Mouse (Mus musculus): Measurements from ENCODE around the gene Plcl1. TPM values are rescaled to one million over a fixed set of nuclear protein-coding genes. Genes with fewer than 3 reads are reported as not detected.

Plcl1 gene
- polyA plus RNA-seq, 1 experiment: not detected

GRCm38 (mm10) chr1:55682676-55683075, 277.0 kb downstream of the Plcl1 start:
- Histone ChIP-seq H3K27ac (ENCODE audit: insufficient read depth, low read depth, low read length) (no peak overlapping the region), H3K4me1 (ENCODE audit: control insufficient read depth, insufficient read depth, low read length) (no peaks in the 10 kb centered on the region), H3K4me3 (ENCODE audit: insufficient read depth, low read depth, low read length) (no peak overlapping the region)
- TF ChIP-seq POLR2A (IDR thresholded peaks at IDR 0.05; ENCODE audit: insufficient read depth, low read depth, low read length): no peak
- no peak for TF ChIP-seq CTCF (IDR thresholded peaks at IDR 0.05; ENCODE audit: insufficient read depth, low read depth, low read length)
- 100% methylated on average over 3 of the region's 3 CpGs for WGBS

GRCm38 (mm10) chr1:55686261-55686660, 280.5 kb downstream of the Plcl1 start:
- Histone ChIP-seq H3K4me3 (ENCODE audit: insufficient read depth, low read depth, low read length) (no peak overlapping the region), H3K27ac (ENCODE audit: insufficient read depth, low read depth, low read length) (no peak overlapping the region), H3K4me1 (ENCODE audit: control insufficient read depth, insufficient read depth, low read length) (no peaks in the 10 kb centered on the region)
- no peak for TF ChIP-seq CTCF (IDR thresholded peaks at IDR 0.05; ENCODE audit: insufficient read depth, low read depth, low read length)
- TF ChIP-seq POLR2A (IDR thresholded peaks at IDR 0.05; ENCODE audit: insufficient read depth, low read depth, low read length): no peak
- WGBS: 90% methylated on average over 5 of the region's 5 CpGs

GRCm38 (mm10) chr1:55693636-55694220, 288.0 kb downstream of the Plcl1 start:
- 84% methylated on average over 10 of the region's 10 CpGs for WGBS
- H3K27ac ChIP-seq (ENCODE audit: insufficient read depth, low read depth, low read length): no peak overlapping the region
- TF ChIP-seq CTCF (IDR thresholded peaks at IDR 0.05; ENCODE audit: insufficient read depth, low read depth, low read length) (no peak), POLR2A (IDR thresholded peaks at IDR 0.05; ENCODE audit: insufficient read depth, low read depth, low read length) (no peak)
- no peaks in the 10 kb centered on the region for H3K4me1 ChIP-seq (ENCODE audit: control insufficient read depth, insufficient read depth, low read length)
- H3K4me3 ChIP-seq (ENCODE audit: insufficient read depth, low read depth, low read length): no peak overlapping the region

- H3K4me3 ChIP-seq (ENCODE audit: insufficient read depth, low read depth, low read length): no peak overlapping the region
- no peaks in the 10 kb centered on the region for H3K4me1 ChIP-seq (ENCODE audit: control insufficient read depth, insufficient read depth, low read length)
- TF ChIP-seq CTCF (IDR thresholded peaks at IDR 0.05; ENCODE audit: insufficient read depth, low read depth, low read length) (no peak), POLR2A (IDR thresholded peaks at IDR 0.05; ENCODE audit: insufficient read depth, low read depth, low read length) (no peak)
- no peak overlapping the region for H3K27ac ChIP-seq (ENCODE audit: insufficient read depth, low read depth, low read length)
- 98% methylated on average over 5 of the region's 5 CpGs for WGBS
These were observed 290.5 kb downstream of the Plcl1 start for GRCm38 (mm10) chr1:55696206-55696605.

- TF ChIP-seq POLR2A (IDR thresholded peaks at IDR 0.05; ENCODE audit: insufficient read depth, low read depth, low read length) (no peak), CTCF (IDR thresholded peaks at IDR 0.05; ENCODE audit: insufficient read depth, low read depth, low read length) (no peak)
- no peak overlapping the region for H3K4me3 ChIP-seq (ENCODE audit: insufficient read depth, low read depth, low read length)
- WGBS: 82% methylated on average over 3 of the region's 3 CpGs
- no peaks in the 10 kb centered on the region for H3K4me1 ChIP-seq (ENCODE audit: control insufficient read depth, insufficient read depth, low read length)
- no peak overlapping the region for H3K27ac ChIP-seq (ENCODE audit: insufficient read depth, low read depth, low read length)
These were observed 293.8 kb downstream of the Plcl1 start for GRCm38 (mm10) chr1:55699393-55699970.

GRCm38 (mm10) chr1:55700016-55700415, 294.3 kb downstream of the Plcl1 start:
- no peak for TF ChIP-seq CTCF (IDR thresholded peaks at IDR 0.05; ENCODE audit: insufficient read depth, low read depth, low read length)
- TF ChIP-seq POLR2A (IDR thresholded peaks at IDR 0.05; ENCODE audit: insufficient read depth, low read depth, low read length): no peak
- Histone ChIP-seq H3K27ac (ENCODE audit: insufficient read depth, low read depth, low read length) (no peak overlapping the region), H3K4me1 (ENCODE audit: control insufficient read depth, insufficient read depth, low read length) (no peaks in the 10 kb centered on the region), H3K4me3 (ENCODE audit: insufficient read depth, low read depth, low read length) (no peak overlapping the region)
- 100% methylated on average over 1 of the region's 1 CpGs for WGBS

- WGBS: 64% methylated on average over 6 of the region's 6 CpGs
- no peak overlapping the region for H3K27ac ChIP-seq (ENCODE audit: insufficient read depth, low read depth, low read length)
- no peaks in the 10 kb centered on the region for H3K4me1 ChIP-seq (ENCODE audit: control insufficient read depth, insufficient read depth, low read length)
These were observed 295.0 kb downstream of the Plcl1 start for GRCm38 (mm10) chr1:55700726-55701125.

GRCm38 (mm10) chr1:55701601-55702000, 295.9 kb downstream of the Plcl1 start:
- no peak for TF ChIP-seq CTCF (IDR thresholded peaks at IDR 0.05; ENCODE audit: insufficient read depth, low read depth, low read length)
- Histone ChIP-seq H3K4me1 (ENCODE audit: control insufficient read depth, insufficient read depth, low read length) (no peaks in the 10 kb centered on the region), H3K27ac (ENCODE audit: insufficient read depth, low read depth, low read length) (no peak overlapping the region), H3K4me3 (ENCODE audit: insufficient read depth, low read depth, low read length) (no peak overlapping the region)
- 78% methylated on average over 6 of the region's 6 CpGs for WGBS

More at GRCm38 (mm10) chr1:55700726-55701125, 295.0 kb downstream of the Plcl1 start:
- no peak for TF ChIP-seq POLR2A (IDR thresholded peaks at IDR 0.05; ENCODE audit: insufficient read depth, low read depth, low read length)
- no peak for TF ChIP-seq CTCF (IDR thresholded peaks at IDR 0.05; ENCODE audit: insufficient read depth, low read depth, low read length)
- no peak overlapping the region for H3K4me3 ChIP-seq (ENCODE audit: insufficient read depth, low read depth, low read length)

GRCm38 (mm10) chr1:55702106-55702505, 296.4 kb downstream of the Plcl1 start:
- WGBS: 56% methylated on average over 3 of the region's 3 CpGs
- no peak for TF ChIP-seq POLR2A (IDR thresholded peaks at IDR 0.05; ENCODE audit: insufficient read depth, low read depth, low read length)
- TF ChIP-seq CTCF (IDR thresholded peaks at IDR 0.05; ENCODE audit: insufficient read depth, low read depth, low read length): no peak
- Histone ChIP-seq H3K27ac (ENCODE audit: insufficient read depth, low read depth, low read length) (no peak overlapping the region), H3K4me3 (ENCODE audit: insufficient read depth, low read depth, low read length) (no peak overlapping the region), H3K4me1 (ENCODE audit: control insufficient read depth, insufficient read depth, low read length) (no peaks in the 10 kb centered on the region)
